In genomic region chr3:105023371-105024005, GRCm38 (mm10) we compare ENCODE assay signal across 16 mouse cellular contexts. TPM values are rescaled to one million over a fixed set of nuclear protein-coding genes. Genes with fewer than 3 reads are reported as not detected.
DNase-seq lines count a peak whose midpoint lies in the region; ATAC-seq and TF ChIP-seq lines count a peak whose summit lies in the region.
"Had no signal": no experiment of that assay in that cellular context is flagged by ENCODE, and none has a peak within 500 bp of the region (broad histone marks: within the 10 kb centered on the region; RNA-seq: fewer than 3 reads in every experiment).

No protein-coding gene starts in this region.

- H3K9ac ChIP-seq in hindbrain, embryonic 14.5 days, result no peak overlapping the region
- H3K9ac ChIP-seq in hindbrain, embryonic 11.5 days (ENCODE audit: low read depth, low read length), result no peak overlapping the region
- H3K9ac ChIP-seq in lung, postnatal 0 days (replicated peaks; ENCODE audit: low read depth), result no peak overlapping the region
- H3K9ac ChIP-seq in intestine, embryonic 16.5 days (ENCODE audit: low read depth, low read length), result no peak overlapping the region
- no peak overlapping the region for H3K9ac ChIP-seq in stomach, embryonic 15.5 days
- H3K9ac ChIP-seq: embryonic facial prominence, embryonic 12.5 days had no signal

- no peak for TF ChIP-seq CTCF in lung, postnatal 0 days (IDR thresholded peaks at IDR 0.05)

- no peak overlapping the region for H3K4me3 ChIP-seq in hindbrain, embryonic 14.5 days (replicated peaks; ENCODE audit: low read length)
- no peak overlapping the region for H3K4me3 ChIP-seq in hindbrain, embryonic 11.5 days (ENCODE audit: low read depth, low read length)
- no peak overlapping the region for H3K4me3 ChIP-seq in lung, postnatal 0 days (ENCODE audit: low read depth, low read length)
- no peak overlapping the region for H3K4me3 ChIP-seq in intestine, embryonic 16.5 days (ENCODE audit: low read length)
- H3K4me3 ChIP-seq in stomach, embryonic 15.5 days (replicated peaks), result no peak overlapping the region
- H3K4me3 ChIP-seq: embryonic facial prominence, embryonic 12.5 days had no signal

- H3K36me3 ChIP-seq in hindbrain, embryonic 14.5 days (replicated peaks; ENCODE audit: control insufficient read depth, insufficient read depth), result peaks cover 38% of the 10 kb centered on the region
- H3K36me3 ChIP-seq in hindbrain, embryonic 11.5 days (ENCODE audit: control insufficient read depth, insufficient read depth, low read length), result peaks cover 4% of the 10 kb centered on the region; the same call in 1 of the 2 replicates
- peaks cover 6% of the 10 kb centered on the region; the same call in 1 of the 2 replicates for H3K36me3 ChIP-seq in lung, postnatal 0 days (ENCODE audit: insufficient read depth, low read length)
- H3K36me3 ChIP-seq in intestine, embryonic 16.5 days (ENCODE audit: control insufficient read depth, insufficient read depth, low read length), result no peaks in the 10 kb centered on the region; the same call in 1 of the 2 replicates
- H3K36me3 ChIP-seq in stomach, embryonic 15.5 days, result peaks cover 7% of the 10 kb centered on the region

- TF ChIP-seq EP300 in lung, postnatal 0 days (IDR thresholded peaks at IDR 0.05), result peak; percentile 95

- WGBS in hindbrain, embryonic 14.5 days, result 87% methylated on average over 10 of the region's 10 CpGs
- 85% methylated on average over 10 of the region's 10 CpGs for whole genome bisulfite sequencing in hindbrain, embryonic 11.5 days
- WGBS in lung, postnatal 0 days, result 52% methylated on average over 10 of the region's 10 CpGs
- 76% methylated on average over 10 of the region's 10 CpGs for WGBS in intestine, embryonic 16.5 days
- 71% methylated on average over 10 of the region's 10 CpGs for whole genome bisulfite sequencing in stomach, embryonic 15.5 days

- no peaks in the 10 kb centered on the region for H3K9me3 ChIP-seq in hindbrain, embryonic 14.5 days (ENCODE audit: control insufficient read depth, low read length)
- H3K9me3 ChIP-seq in hindbrain, embryonic 11.5 days (ENCODE audit: control insufficient read depth, low read length), result no peaks in the 10 kb centered on the region
- H3K9me3 ChIP-seq in lung, postnatal 0 days (ENCODE audit: low read length), result no peaks in the 10 kb centered on the region
- no peaks in the 10 kb centered on the region for H3K9me3 ChIP-seq in intestine, embryonic 16.5 days (ENCODE audit: control insufficient read depth, low read length)
- no peaks in the 10 kb centered on the region for H3K9me3 ChIP-seq in stomach, embryonic 15.5 days
- H3K9me3 ChIP-seq: embryonic facial prominence, embryonic 12.5 days had no signal

- no peaks in the 10 kb centered on the region for H3K4me1 ChIP-seq in hindbrain, embryonic 14.5 days (replicated peaks; ENCODE audit: control insufficient read depth, insufficient read depth, low read length)
- H3K4me1 ChIP-seq in hindbrain, embryonic 11.5 days (replicated peaks; ENCODE audit: control insufficient read depth, insufficient read depth, low read length), result no peaks in the 10 kb centered on the region
- H3K4me1 ChIP-seq in lung, postnatal 0 days (ENCODE audit: insufficient read depth, low read depth, low read length), result peaks cover 17% of the 10 kb centered on the region; the same call in 1 of the 2 replicates
- peaks cover 7% of the 10 kb centered on the region for H3K4me1 ChIP-seq in intestine, embryonic 16.5 days (ENCODE audit: control insufficient read depth, insufficient read depth, low read length)
- H3K4me1 ChIP-seq in stomach, embryonic 15.5 days, result peaks cover 7% of the 10 kb centered on the region; the same call in 1 of the 2 replicates

- no peak for DNase-seq in hindbrain, embryonic 14.5 days (ENCODE audit: low spot score)
- no peak for DNase-seq in hindbrain, embryonic 11.5 days (ENCODE audit: low spot score)
- peak; percentile 78 for DNase-seq in lung, postnatal 0 days (ENCODE audit: low spot score)
- no peak for DNase-seq in lung, adult 18-20 months
- no peak for DNase-seq in embryo, embryonic 11 days
- DNase-seq: kidney, adult 8-10 months; spleen, adult 18-20 months; thymus, postnatal 14 days had no signal

- H3K4me2 ChIP-seq in hindbrain, embryonic 14.5 days (replicated peaks), result no peak overlapping the region
- no peak overlapping the region for H3K4me2 ChIP-seq in hindbrain, embryonic 11.5 days (replicated peaks; ENCODE audit: low read depth, low read length)
- H3K4me2 ChIP-seq in lung, postnatal 0 days (replicated peaks; ENCODE audit: low read depth, low read length), result no peak overlapping the region
- H3K4me2 ChIP-seq in intestine, embryonic 16.5 days (ENCODE audit: low read depth, low read length), result no peak overlapping the region
- no peak overlapping the region for H3K4me2 ChIP-seq in stomach, embryonic 15.5 days
- H3K4me2 ChIP-seq: embryonic facial prominence, embryonic 12.5 days had no signal

- no peaks in the 10 kb centered on the region for H3K27me3 ChIP-seq in hindbrain, embryonic 14.5 days (ENCODE audit: control insufficient read depth, insufficient read depth, low read length)
- H3K27me3 ChIP-seq in hindbrain, embryonic 11.5 days (ENCODE audit: control insufficient read depth, insufficient read depth, low read length), result no peaks in the 10 kb centered on the region
- no peaks in the 10 kb centered on the region for H3K27me3 ChIP-seq in lung, postnatal 0 days (replicated peaks; ENCODE audit: insufficient read depth, low read length)
- H3K27me3 ChIP-seq in intestine, embryonic 16.5 days (replicated peaks; ENCODE audit: control insufficient read depth, insufficient read depth, low read length), result no peaks in the 10 kb centered on the region
- H3K27me3 ChIP-seq in stomach, embryonic 15.5 days (replicated peaks), result no peaks in the 10 kb centered on the region
- H3K27me3 ChIP-seq: CH12.LX; embryonic facial prominence, embryonic 12.5 days had no signal

- ATAC-seq in hindbrain, embryonic 14.5 days (ENCODE audit: low FRiP score), result no peak
- ATAC-seq in hindbrain, embryonic 11.5 days (ENCODE audit: low FRiP score), result no peak
- ATAC-seq in lung, postnatal 0 days, result peak; percentile 64
- no peak for ATAC-seq in intestine, embryonic 16.5 days
- no peak for ATAC-seq in stomach, embryonic 15.5 days (ENCODE audit: insufficient read depth, low FRiP score, low read depth)
- no peak for ATAC-seq in megakaryocyte-erythroid progenitor cell, adult 5-6 weeks (replicated peaks; ENCODE audit: low FRiP score, low TSS enrichment, poor library complexity, severe bottlenecking)
- ATAC-seq: midbrain, embryonic 16.5 days had no signal

- H3K27ac ChIP-seq in hindbrain, embryonic 14.5 days, result peak overlapping the region; percentile 26; the same call in 1 of the 2 replicates
- no peak overlapping the region for H3K27ac ChIP-seq in hindbrain, embryonic 11.5 days (ENCODE audit: low read depth, low read length)
- H3K27ac ChIP-seq in lung, postnatal 0 days (ENCODE audit: low read length), result peak overlapping the region; percentile 96
- H3K27ac ChIP-seq in intestine, embryonic 16.5 days (ENCODE audit: low read length), result peak overlapping the region; percentile 63; the same call in 1 of the 2 replicates
- peak overlapping the region; percentile 31; the same call in 1 of the 2 replicates for H3K27ac ChIP-seq in stomach, embryonic 15.5 days
- H3K27ac ChIP-seq: embryonic facial prominence, embryonic 12.5 days had no signal

RNA-seq across cellular contexts. Expression of gene Cttnbp2nl, which starts 29.5 kb away (rescaled TPM):
- polyA plus RNA-seq in hindbrain, embryonic 14.5 days (2014; fragmentation: Nextera tagmentation; extraction: Ambion mirVana), result 47.1 and 55.4 TPM in 2 replicates
- polyA plus RNA-seq in hindbrain, embryonic 11.5 days (2014; fragmentation: Nextera tagmentation; extraction: Ambion mirVana), result 46.7 and 52.3 TPM in 2 replicates
- polyA plus RNA-seq in lung, postnatal 0 days (2015; fragmentation: Nextera tagmentation; extraction: Ambion mirVana), result 70.4 and 82.1 TPM in 2 replicates
- 17.7 and 19.0 TPM in 2 replicates for polyA plus RNA-seq in intestine, embryonic 16.5 days (2015; fragmentation: Nextera tagmentation; extraction: Ambion mirVana)
- polyA plus RNA-seq in stomach, embryonic 15.5 days (2015; fragmentation: Nextera tagmentation; extraction: Ambion mirVana), result 22.9 and 23.0 TPM in 2 replicates
- not detected in 2 replicates for total RNA-seq in megakaryocyte-erythroid progenitor cell, adult 5-6 weeks (2014; fragmentation: Nextera tagmentation)
- not detected in 2 replicates for total RNA-seq in megakaryocyte-erythroid progenitor cell, adult 5-6 weeks (2017)

RNA-seq across cellular contexts. Expression of gene 4930564D02Rik, which starts 43.2 kb away (rescaled TPM):
- not detected in 2 replicates for polyA plus RNA-seq in hindbrain, embryonic 14.5 days (2014; fragmentation: Nextera tagmentation; extraction: Ambion mirVana)
- polyA plus RNA-seq in hindbrain, embryonic 11.5 days (2014; fragmentation: Nextera tagmentation; extraction: Ambion mirVana), result not detected in 2 replicates
- not detected in 2 replicates for polyA plus RNA-seq in lung, postnatal 0 days (2015; fragmentation: Nextera tagmentation; extraction: Ambion mirVana)
- polyA plus RNA-seq in intestine, embryonic 16.5 days (2015; fragmentation: Nextera tagmentation; extraction: Ambion mirVana), result not detected in 2 replicates
- not detected in 2 replicates for polyA plus RNA-seq in stomach, embryonic 15.5 days (2015; fragmentation: Nextera tagmentation; extraction: Ambion mirVana)
- total RNA-seq in megakaryocyte-erythroid progenitor cell, adult 5-6 weeks (2014; fragmentation: Nextera tagmentation), result not detected in 2 replicates
- total RNA-seq in megakaryocyte-erythroid progenitor cell, adult 5-6 weeks (2017), result not detected in 2 replicates
- total RNA-seq: CH12.LX; left cerebral cortex, postnatal 25 days had no signal
- polyA plus RNA-seq: embryonic facial prominence, embryonic 12.5 days; frontal cortex, adult 2 months; midbrain, embryonic 16.5 days had no signal
